Mouse (Mus musculus): ENCODE results near the gene Dlg2. TPM values are rescaled to one million over a fixed set of nuclear protein-coding genes. Genes with fewer than 3 reads are reported as not detected.
"Not testable (repeated sequence)": the region's sequence is repeated elsewhere in the genome, so short reads cannot be mapped to it uniquely, and the experiment has no call there.

The Dlg2 gene
- total RNA-seq, 2 experiments from 2014 or later, result 0.33 to 2.1 TPM

- ATAC-seq (replicated peaks; ENCODE audit: low FRiP score, low TSS enrichment, poor library complexity, severe bottlenecking), result no peak
Observed at GRCm38 (mm10) chr7:90748636-90749035, 272.2 kb downstream of the Dlg2 start.

GRCm38 (mm10) chr7:90787945-90788344 lies 311.5 kb downstream of the Dlg2 start:
- no peak for ATAC-seq (replicated peaks; ENCODE audit: low FRiP score, low TSS enrichment, poor library complexity, severe bottlenecking)

DNA sequence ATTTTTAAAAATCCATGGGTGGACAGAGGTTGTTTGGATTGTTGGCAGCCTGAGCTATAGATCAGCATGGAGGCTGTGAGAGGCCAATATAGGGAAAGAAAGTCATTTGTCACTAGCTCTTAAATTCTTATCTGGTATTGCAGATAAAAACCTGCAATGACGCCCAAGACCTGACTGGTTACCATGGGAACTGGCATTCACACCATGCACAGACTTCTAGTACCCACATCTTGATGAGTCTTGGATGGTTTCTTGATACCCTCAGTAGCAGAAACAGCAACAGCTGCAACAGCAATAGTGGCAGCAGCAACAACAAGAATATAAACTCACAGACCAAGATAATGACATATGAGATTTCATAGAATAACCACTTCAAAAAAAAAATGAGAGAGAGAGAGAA lies 315.1 kb downstream of the Dlg2 start:
- no peak for ATAC-seq (replicated peaks; ENCODE audit: low FRiP score, low TSS enrichment, poor library complexity, severe bottlenecking)

- ATAC-seq (replicated peaks; ENCODE audit: low FRiP score, low TSS enrichment, poor library complexity, severe bottlenecking), result no peak
Observed at GRCm38 (mm10) chr7:90825640-90826039, 349.2 kb downstream of the Dlg2 start.

GRCm38 (mm10) chr7:90841276-90841675 lies 364.8 kb downstream of the Dlg2 start:
- no peak for ATAC-seq (replicated peaks; ENCODE audit: low FRiP score, low TSS enrichment, poor library complexity, severe bottlenecking)

- no peak for ATAC-seq (replicated peaks; ENCODE audit: low FRiP score, low TSS enrichment, poor library complexity, severe bottlenecking)
Observed at GRCm38 (mm10) chr7:90843345-90844293, 367.1 kb downstream of the Dlg2 start.

GRCm38 (mm10) chr7:90876796-90877195 lies 400.3 kb downstream of the Dlg2 start:
- ATAC-seq (replicated peaks; ENCODE audit: low FRiP score, low TSS enrichment, poor library complexity, severe bottlenecking), result not testable (repeated sequence)

DNA sequence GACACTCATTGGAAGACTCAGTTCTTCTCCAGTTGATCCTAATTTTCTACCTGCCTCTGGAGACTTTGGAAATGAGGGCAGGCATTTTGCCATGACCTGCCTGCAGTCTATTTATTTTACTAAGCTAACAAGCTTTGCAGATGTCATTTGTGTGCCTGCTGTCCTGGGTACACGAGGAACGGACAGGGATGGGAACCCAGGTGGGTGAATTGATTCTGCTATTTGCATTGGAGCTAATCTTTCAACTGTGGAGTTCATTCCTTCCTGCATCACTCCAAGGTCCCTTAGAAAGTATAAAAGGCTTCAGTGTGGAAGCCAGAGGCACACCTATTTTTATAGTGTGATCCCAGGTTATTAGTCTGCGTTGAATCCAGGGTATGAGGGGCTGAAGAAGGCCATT lies 406.3 kb downstream of the Dlg2 start:
- no peak for ATAC-seq (replicated peaks; ENCODE audit: low FRiP score, low TSS enrichment, poor library complexity, severe bottlenecking)

- no peak for ATAC-seq (replicated peaks; ENCODE audit: low FRiP score, low TSS enrichment, poor library complexity, severe bottlenecking)
Observed at GRCm38 (mm10) chr7:90886396-90887006, 410.0 kb downstream of the Dlg2 start.

DNA sequence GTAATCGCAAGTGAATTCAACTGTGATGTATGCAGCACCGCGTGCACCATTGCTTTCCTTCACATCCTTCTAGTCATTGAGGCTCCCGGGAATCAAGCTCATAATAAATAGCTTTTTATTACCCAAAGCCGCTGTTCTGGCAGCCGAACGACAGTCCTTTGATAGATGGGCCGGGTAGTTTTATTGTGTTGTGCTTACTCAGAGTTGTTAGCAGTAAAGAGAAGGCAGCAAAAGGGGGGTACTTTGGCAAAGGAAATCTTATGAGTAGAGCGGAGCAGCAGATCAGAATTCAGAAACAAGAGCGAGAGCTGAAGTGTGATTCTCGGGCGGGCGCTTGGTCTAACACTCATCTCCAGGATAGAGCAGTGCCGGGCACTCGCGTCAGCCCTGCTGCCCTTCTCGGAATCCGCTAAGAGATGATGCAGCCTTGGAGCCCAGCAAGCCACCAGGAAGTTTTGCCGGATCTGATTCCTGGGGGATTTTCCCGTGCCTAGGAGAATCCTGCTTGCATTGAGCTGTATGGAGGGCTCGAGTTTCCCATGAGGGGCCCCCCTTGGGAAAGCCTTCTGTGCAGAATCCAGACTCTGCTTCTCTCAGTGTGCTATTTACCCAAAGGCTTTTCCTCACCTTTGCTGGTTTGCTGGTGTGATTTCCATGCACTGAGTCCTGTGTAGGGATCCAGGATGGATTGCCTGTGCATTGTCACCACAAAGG lies 410.7 kb downstream of the Dlg2 start:
- ATAC-seq (replicated peaks; ENCODE audit: low FRiP score, low TSS enrichment, poor library complexity, severe bottlenecking), result no peak

DNA sequence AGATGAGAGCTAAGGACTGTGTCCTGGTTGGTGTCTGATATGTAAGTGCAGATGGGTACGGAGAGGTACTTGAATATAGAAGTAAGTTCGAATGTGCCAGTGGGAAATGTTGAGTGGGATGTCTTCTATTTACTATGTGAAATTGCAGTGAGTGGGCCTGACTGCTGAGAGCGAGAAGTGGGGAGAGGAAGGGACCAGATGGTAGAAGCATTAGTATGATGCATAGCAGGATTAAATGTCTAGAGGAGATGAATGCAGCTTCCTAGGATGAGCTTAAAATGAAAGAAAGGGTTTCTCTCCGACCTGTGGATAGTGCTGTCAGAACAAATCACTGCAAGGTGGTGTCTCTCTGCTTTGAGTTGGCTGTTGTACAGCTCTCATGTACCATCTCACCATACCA lies 451.0 kb downstream of the Dlg2 start:
- ATAC-seq (replicated peaks; ENCODE audit: low FRiP score, low TSS enrichment, poor library complexity, severe bottlenecking), result no peak

- ATAC-seq (replicated peaks; ENCODE audit: low FRiP score, low TSS enrichment, poor library complexity, severe bottlenecking), result no peak
Observed at GRCm38 (mm10) chr7:90940726-90941125, 464.3 kb downstream of the Dlg2 start.

- no peak for ATAC-seq (replicated peaks; ENCODE audit: low FRiP score, low TSS enrichment, poor library complexity, severe bottlenecking)
Observed at GRCm38 (mm10) chr7:90947073-90947472, 470.6 kb downstream of the Dlg2 start.

DNA sequence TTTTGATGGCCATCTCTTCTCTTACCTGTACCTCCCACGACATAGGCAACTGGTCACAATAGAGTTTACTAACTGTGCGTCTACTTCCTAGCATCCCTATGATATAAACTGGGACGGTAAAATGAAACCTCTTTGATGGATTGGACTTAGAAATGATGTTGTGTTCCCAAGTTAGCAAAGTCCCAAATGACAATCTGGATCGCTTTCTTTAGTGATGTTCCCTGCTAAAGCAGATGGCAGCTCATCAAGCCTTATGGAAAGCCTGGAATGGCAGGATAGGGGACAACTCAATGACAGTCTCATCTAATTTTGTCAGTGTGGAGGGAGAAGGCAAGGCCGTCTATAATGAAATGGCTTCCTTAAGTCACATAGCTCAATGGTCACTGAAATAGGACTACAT lies 472.7 kb downstream of the Dlg2 start:
- ATAC-seq (replicated peaks; ENCODE audit: low FRiP score, low TSS enrichment, poor library complexity, severe bottlenecking), result no peak

GRCm38 (mm10) chr7:90977241-90977640 lies 500.8 kb downstream of the Dlg2 start:
- ATAC-seq (replicated peaks; ENCODE audit: low FRiP score, low TSS enrichment, poor library complexity, severe bottlenecking), result no peak

DNA sequence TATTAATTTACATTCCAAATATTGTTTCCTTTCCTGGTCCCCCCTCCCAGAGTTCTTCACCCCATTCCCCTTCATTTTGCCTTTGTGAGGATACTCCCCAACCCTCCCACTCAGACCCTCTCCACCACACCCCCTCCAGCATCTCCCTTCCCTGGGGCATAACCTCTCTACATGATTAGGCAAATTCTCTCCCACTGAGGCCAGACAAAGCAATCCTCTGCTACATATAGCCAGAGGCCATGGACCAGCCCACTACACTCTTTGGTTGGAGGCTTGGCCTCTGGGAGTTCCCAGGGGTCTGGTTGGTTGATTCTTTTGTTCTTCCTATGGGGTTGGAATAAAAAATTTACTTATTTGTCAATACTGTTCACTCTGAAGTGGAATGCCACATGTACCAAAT lies 505.6 kb downstream of the Dlg2 start:
- ATAC-seq (replicated peaks; ENCODE audit: low FRiP score, low TSS enrichment, poor library complexity, severe bottlenecking), result no peak

GRCm38 (mm10) chr7:91010655-91011054 lies 534.2 kb downstream of the Dlg2 start:
- ATAC-seq (replicated peaks; ENCODE audit: low FRiP score, low TSS enrichment, poor library complexity, severe bottlenecking), result no peak

DNA sequence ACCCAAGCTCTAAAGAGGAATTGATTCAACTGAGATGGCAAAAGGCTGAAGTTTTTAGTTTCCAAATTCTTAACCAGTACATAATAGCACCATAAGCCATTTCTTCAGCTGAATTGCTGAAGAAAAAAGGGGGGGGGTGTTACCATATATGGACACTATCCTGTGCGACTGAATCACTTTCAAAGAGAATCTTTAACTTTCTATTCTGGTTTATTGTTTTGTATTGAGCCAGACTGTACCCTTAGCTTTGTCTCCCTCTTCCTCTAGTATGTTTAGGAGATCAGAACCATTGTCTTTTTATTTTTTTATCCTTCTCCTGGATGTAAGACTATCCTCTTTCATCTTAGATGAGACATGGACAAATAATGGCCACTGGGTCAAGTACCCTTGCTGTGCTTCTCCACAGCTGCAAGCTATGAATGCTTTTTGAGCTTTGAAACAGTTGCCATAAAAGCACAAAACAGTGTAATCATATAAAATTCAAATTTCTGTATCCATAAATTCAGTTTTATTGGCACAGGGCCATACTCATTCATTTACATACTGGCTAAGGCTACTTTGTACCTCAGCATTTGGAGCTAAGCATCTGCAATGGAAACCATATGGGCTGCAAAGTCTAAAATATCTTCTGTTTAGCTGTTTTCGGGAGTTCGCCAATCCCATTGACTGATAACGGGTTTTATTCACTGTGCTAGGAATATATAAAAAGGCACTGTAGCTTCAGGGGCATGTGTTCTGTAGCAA lies 568.7 kb downstream of the Dlg2 start:
- no peak for ATAC-seq (replicated peaks; ENCODE audit: low FRiP score, low TSS enrichment, poor library complexity, severe bottlenecking)

GRCm38 (mm10) chr7:91045742-91046098 lies 569.2 kb downstream of the Dlg2 start:
- no peak for ATAC-seq (replicated peaks; ENCODE audit: low FRiP score, low TSS enrichment, poor library complexity, severe bottlenecking)
